Mouse (Mus musculus) ZHBTc4 (cell line): Measurements from ENCODE around the gene Klhl2.
A peak's percentile ranks its signal among the peaks of the same experiment; 100 is the strongest.

Experiments
- DNase-seq: peaks from one replicate; pipeline ENCODE4 v3.0.0-alpha.2; 2011; ENCODE audit warnings: low read depth, low spot score

Gene Klhl2

DNA sequence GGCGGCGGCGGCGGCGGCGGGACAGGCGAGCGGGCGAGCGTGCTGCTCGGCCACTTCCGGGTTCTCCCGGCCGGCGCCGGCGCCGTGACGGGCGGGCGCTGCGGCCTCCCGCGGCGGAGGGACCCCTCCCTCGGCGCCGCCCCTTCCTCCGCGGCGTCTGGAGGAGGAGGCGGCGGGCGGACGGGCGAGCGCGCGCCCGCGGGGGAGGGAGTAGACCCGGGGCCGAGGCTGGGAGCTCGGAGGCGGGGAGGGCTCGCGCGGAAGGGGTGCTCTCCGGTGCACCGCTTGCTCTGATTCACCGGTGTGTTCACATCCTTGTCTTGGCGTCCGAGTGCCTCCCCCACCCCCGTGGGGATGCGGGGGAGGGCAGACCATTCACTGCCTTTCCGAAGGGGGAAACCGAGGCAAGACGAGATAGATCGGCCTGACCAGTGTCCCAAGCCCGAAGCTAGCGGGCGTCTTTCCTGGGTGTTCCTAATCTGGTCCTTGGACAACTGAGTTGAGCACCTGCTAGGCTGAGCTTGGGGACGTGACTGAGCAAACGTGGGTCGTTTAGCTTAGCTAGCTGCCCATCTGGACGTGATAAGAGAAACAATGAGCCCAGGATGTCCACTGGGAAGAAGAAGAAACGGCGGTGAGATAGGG is at the start of gene Klhl2:
Gene Klhl2 (minus strand): TSS at position 121 of the 645 bp plus-strand sequence.
- DNase-seq = peak; percentile 84

GRCm38 (mm10) chr8:64898710-64899109 is 48.9 kb upstream of the Klhl2 start:
- DNase-seq = peak; percentile 46

GRCm38 (mm10) chr8:64896731-64897130 is 46.9 kb upstream of the Klhl2 start:
- no peak for DNase-seq

DNA sequence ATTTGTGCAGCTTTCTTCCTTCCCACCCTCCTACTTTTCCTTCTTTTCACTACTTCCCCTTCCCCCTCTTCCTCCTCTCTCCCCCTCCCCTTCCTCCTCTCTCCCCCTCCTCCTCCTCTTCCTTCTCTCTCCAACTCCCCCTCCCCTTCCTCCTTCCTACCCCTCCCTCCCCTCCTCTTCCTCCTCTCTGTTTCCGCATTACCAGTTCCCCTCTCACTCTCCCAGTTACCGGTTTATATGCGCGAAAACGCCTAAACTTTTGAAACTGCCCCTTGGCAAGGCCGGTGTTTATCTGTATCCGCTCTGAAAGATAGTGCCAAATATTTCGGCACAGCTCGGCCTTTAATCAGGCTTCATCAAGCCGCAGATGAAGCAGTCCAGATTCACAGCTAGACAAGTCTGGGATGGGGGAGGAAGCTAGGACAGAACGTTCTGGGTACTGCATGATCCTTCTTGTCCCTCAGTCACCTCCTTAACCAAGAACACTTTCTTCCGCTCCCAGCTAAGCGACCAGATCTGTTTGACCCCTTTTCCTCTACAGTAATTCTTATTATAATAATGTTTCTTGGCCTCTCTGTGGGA is 30.9 kb upstream of the Klhl2 start:
- no peak for DNase-seq

- no peak for DNase-seq
Observed at GRCm38 (mm10) chr8:64877630-64878312, 28.0 kb upstream of the Klhl2 start.

- DNase-seq = peak; percentile 5
Observed at GRCm38 (mm10) chr8:64871469-64872165, 21.8 kb upstream of the Klhl2 start.

DNA sequence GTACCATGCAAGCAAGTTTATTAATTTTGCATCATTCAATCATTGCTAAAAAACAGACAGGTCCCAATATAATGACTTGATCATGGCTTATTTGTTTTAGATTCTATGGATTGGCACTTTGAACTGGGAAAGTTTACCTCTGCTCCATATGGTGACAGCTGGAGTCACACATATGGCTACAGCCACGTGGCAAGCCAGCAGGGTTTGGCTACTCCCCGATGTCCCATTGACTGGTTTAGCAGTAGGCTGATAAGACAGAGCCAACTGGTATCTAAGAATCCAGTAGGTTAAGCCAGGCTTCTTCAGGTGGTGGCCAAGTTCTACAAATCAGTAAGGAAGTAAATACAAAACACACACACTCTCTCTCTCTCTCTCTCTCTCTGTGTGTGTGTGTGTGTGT is 20.4 kb upstream of the Klhl2 start:
- no peak for DNase-seq

- peak; percentile 64 for DNase-seq
Observed at GRCm38 (mm10) chr8:64849091-64849896, 523 bp downstream of the Klhl2 start.

GRCm38 (mm10) chr8:64848245-64848785 is 1.5 kb downstream of the Klhl2 start:
- no peak for DNase-seq

DNA sequence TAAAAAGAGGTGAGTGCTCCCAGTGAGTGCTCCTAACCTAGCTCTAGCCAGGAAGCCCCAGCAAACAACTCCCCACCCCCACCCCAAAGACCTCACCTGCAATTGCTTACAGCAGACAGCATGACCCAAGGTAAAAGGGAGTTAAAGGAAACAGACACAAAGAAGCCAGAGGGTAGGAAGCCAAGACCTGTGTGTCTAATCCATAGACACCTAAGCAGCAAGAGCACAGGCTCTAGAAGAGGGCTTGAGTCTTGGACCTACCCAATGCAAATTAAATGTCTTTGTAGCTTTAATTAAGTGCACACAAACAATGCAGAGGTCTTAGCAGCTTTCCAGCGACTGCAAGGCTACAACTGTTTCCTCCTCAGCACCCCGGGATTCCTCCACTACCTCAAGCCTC is 2.2 kb downstream of the Klhl2 start:
- DNase-seq = no peak

DNA sequence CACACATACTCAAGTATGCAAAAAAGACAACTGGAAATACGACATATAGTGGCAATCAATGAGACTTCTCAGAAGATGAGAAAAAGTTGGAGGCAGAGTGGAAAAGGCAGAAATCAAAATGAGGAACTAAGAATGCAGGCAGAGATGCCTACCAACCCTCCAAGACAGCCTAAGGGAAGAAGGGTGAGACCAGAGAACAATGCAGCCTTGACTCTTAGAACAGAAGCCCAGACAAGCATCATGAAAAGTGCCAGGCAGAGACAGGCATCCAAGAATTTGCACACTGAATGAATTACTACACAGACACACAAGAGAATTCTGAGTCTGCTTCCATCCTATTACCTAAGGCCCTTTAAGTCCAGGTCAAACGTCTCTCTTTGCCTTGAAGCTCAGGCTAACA is 2.6 kb downstream of the Klhl2 start:
- DNase-seq = no peak

GRCm38 (mm10) chr8:64845314-64845713 is 4.5 kb downstream of the Klhl2 start:
- no peak for DNase-seq

- no peak for DNase-seq
Observed at GRCm38 (mm10) chr8:64844043-64844481, 5.8 kb downstream of the Klhl2 start.

GRCm38 (mm10) chr8:64843168-64843567 is 6.6 kb downstream of the Klhl2 start:
- no peak for DNase-seq

GRCm38 (mm10) chr8:64841747-64842406 is 7.9 kb downstream of the Klhl2 start:
- DNase-seq = no peak

DNA sequence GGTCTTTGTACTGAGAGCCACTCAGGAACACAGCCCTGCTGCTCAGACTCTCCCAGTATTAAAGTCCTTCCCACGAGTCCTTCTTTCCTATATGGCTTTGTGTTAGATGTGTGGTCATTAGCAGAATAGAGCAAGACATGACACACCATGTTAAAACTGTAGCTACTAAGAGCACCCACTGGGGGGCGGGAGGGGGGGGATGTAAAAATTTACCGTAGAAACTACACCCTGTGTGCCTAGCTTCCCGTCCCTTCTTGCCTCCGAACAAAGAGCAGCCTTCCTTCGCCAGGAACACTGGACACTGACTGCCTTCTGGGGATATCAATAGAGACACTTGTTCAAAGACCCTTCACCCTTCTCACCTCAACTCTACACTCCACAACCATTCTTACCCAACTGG is 10.2 kb downstream of the Klhl2 start:
- DNase-seq = peak; percentile 52

DNA sequence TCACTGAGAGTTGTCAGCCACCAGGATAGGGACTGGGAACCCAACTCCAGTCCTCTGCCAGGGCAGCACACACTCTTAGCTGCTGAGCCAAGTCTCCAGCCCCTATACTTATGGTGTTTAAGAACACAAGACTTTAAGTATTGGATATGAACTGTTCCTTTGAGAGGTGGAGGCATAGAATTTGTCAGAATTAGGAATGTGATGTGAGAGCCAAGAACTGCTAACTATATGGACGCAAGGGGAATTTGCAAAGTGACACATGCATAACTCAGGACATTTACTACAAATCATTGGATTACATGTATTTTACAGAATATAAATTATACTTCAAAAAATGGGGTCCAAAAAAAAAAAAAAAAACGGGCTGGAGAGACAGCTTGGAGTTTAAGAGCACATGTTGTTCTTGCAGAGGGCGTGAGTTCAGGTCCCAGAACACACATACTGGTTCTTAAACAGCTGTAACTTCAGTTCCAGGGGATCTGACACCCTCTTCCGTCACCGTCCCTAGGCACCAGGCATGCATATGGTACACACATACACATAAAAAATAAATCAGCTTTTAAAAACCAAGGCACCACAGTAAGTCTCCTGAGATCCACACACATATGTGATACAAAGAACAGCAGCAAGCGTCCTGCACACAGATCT is 14.2 kb downstream of the Klhl2 start:
- no peak for DNase-seq

DNA sequence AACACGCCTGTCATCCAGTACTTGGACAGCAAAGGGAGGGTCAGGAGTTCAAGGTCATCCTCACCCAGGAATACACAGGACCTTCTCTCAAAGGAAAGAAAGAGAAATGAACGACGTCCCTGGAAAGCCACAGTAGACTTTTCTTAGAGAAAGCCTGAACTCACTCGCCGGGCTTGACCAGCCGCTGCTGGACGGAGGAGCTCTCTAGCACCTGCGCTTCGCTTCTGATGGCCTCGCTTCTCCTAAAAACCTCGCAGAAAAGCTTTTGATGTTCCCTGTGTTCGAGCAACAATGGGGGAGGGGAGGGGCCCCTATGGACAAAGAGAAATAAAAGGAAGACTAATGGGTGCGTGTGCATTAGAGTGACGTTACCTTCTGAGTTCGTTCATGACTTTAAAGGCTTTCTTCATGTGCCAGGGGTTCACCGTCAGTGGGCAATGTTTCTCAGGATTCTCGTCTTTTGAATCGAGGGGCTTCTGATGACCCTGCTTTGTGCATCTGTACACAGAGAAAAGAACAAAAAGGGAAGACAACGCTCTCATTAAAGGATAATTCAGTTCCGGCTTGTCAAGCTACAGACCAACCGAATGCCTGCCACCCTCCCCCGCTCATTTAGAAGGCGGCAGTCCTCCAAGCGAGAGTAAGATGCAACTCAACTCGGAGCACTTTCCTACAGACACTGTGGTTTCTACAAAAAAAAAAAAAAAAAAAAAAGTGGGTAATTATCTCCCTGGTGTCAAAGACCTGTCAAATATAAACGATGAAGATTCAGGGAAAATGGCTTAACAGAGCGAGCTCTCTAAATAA is 15.5 kb downstream of the Klhl2 start:
- DNase-seq = peak; percentile 85

DNA sequence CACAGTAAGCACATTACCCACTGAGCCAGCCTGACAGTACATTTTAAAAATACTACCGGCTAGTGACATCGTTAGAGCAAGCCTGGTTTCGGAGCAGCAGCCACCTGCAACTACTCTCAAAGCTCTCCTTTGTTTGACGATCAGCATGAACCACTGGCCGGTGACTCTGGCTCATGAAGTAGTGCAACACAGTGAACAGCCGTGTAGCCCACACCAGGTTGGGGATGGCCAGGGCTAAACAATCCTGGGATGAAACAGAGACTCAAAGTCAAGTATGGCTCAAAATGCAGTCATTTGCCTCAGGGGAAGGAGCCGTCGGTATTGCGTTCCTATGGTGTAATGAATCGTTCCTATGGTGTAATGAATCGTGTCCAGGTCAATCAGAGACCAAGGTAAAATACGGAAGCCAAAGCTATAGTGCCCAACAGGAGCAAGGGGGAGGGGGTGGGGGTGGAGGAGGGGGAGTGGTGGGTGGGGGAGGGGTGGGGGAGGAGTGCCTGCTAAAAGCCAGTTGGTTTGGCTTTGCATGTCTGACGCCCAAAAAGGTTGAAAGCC is 17.2 kb downstream of the Klhl2 start:
- DNase-seq = peak; percentile 55
